Mouse (Mus musculus): ENCODE measurements at regions not wholly inside any gene's neighbourhood (a gene's known extent, or its start where the extent isn't known, plus 50 kb on each side); places are given as distances from the start of the nearest gene placed in this dataset.

GRCm38 (mm10) chr17:76205082-76205481 lies 653.3 kb upstream of the Fam98a start:
- no peak for DNase-seq (ENCODE audit: low spot score)

GRCm38 (mm10) chr17:76184813-76185212 lies 633.1 kb upstream of the Fam98a start:
- DNase-seq (ENCODE audit: low spot score) = no peak

GRCm38 (mm10) chr17:76136660-76137495 lies 585.1 kb upstream of the Fam98a start:
- no peak for DNase-seq (ENCODE audit: low spot score)

- no peak for DNase-seq (ENCODE audit: low spot score)
These were observed 582.3 kb upstream of the Fam98a start for GRCm38 (mm10) chr17:76134030-76134429.

- no peak for DNase-seq (ENCODE audit: low spot score)
These were observed 573.5 kb upstream of the Fam98a start for GRCm38 (mm10) chr17:76125260-76125659.

- DNase-seq (ENCODE audit: low spot score) = no peak
These were observed 559.8 kb upstream of the Fam98a start for GRCm38 (mm10) chr17:76111315-76112195.

GRCm38 (mm10) chr17:76110856-76111255 lies 559.1 kb upstream of the Fam98a start:
- no peak for DNase-seq (ENCODE audit: low spot score)

GRCm38 (mm10) chr17:76083536-76083935 lies 531.8 kb upstream of the Fam98a start:
- no peak for DNase-seq (ENCODE audit: low spot score)

- DNase-seq (ENCODE audit: low spot score) = no peak
These were observed 530.0 kb upstream of the Fam98a start for GRCm38 (mm10) chr17:76081780-76082179.

GRCm38 (mm10) chr17:76046438-76046837 lies 494.7 kb upstream of the Fam98a start:
- no peak for DNase-seq (ENCODE audit: low spot score)

GRCm38 (mm10) chr17:76032710-76033109 lies 481.0 kb upstream of the Fam98a start:
- no peak for DNase-seq (ENCODE audit: low spot score)

GRCm38 (mm10) chr17:76008011-76008410 lies 456.3 kb upstream of the Fam98a start:
- no peak for DNase-seq (ENCODE audit: low spot score)

- no peak for DNase-seq (ENCODE audit: low spot score)
These were observed 451.1 kb upstream of the Fam98a start for GRCm38 (mm10) chr17:76002836-76003235.

GRCm38 (mm10) chr17:75961371-75961770 lies 409.6 kb upstream of the Fam98a start:
- no peak for DNase-seq (ENCODE audit: low spot score)

GRCm38 (mm10) chr17:75936686-75937380 lies 385.1 kb upstream of the Fam98a start:
- no peak for DNase-seq (ENCODE audit: low spot score)

- no peak for DNase-seq (ENCODE audit: low spot score)
These were observed 379.3 kb upstream of the Fam98a start for GRCm38 (mm10) chr17:75931022-75931421.

- no peak for DNase-seq (ENCODE audit: low spot score)
These were observed 368.5 kb upstream of the Fam98a start for GRCm38 (mm10) chr17:75920240-75920639.

- DNase-seq (ENCODE audit: low spot score) = no peak
These were observed 365.3 kb upstream of the Fam98a start for GRCm38 (mm10) chr17:75917020-75917419.

GRCm38 (mm10) chr17:75916590-75916989 lies 364.8 kb upstream of the Fam98a start:
- no peak for DNase-seq (ENCODE audit: low spot score)

GRCm38 (mm10) chr17:75915256-75915655 lies 363.5 kb upstream of the Fam98a start:
- no peak for DNase-seq (ENCODE audit: low spot score)

- no peak for DNase-seq (ENCODE audit: low spot score)
These were observed 355.3 kb upstream of the Fam98a start for GRCm38 (mm10) chr17:75907085-75907484.

GRCm38 (mm10) chr17:75906643-75907042 lies 354.9 kb upstream of the Fam98a start:
- DNase-seq (ENCODE audit: low spot score) = no peak

All from testis, postnatal 14 days (tissue).